ENCODE assay signal across 27 mouse cellular contexts in the genomic region with DNA sequence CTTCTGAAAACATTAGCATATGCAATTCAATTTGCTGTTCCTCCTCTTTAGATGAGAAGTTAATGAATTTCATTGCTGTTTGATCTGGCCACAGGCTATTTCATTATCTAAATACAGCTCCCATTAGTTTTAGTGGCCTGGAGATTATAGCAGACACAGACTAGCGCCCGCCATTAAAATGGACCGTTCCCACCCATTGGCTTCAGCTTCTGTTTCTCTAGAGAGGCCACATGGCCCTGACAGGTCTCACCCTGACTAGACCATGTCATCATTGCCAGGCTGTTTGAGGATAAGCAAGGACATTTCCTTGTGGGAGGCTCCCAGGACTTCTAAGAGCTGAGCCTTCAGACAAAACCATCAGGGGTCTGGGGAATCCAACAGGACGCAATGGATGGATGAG. TPM values are rescaled to one million over a fixed set of nuclear protein-coding genes. Genes with fewer than 3 reads are reported as not detected.
DNase-seq lines count a peak whose midpoint lies in the region; ATAC-seq and TF ChIP-seq lines count a peak whose summit lies in the region.
"Had no signal": no experiment of that assay in that cellular context is flagged by ENCODE, and none has a peak within 500 bp of the region (broad histone marks: within the 10 kb centered on the region; RNA-seq: fewer than 3 reads in every experiment).

No protein-coding gene starts in this region.

- ATAC-seq in midbrain, embryonic 13.5 days = no peak
- ATAC-seq in midbrain, embryonic 11.5 days (ENCODE audit: low FRiP score) = no peak
- no peak for ATAC-seq in midbrain, postnatal 0 days (ENCODE audit: low FRiP score)
- no peak for ATAC-seq in forebrain, embryonic 14.5 days
- ATAC-seq: intestine, postnatal 0 days; Patski had no signal

- H3K27me3 ChIP-seq in midbrain, embryonic 13.5 days = 0 out of 2 replicates have a peak, but pooled peaks cover 2% of the 10 kb centered on the region
- no peaks in the 10 kb centered on the region; the same call in none of the 2 replicates for H3K27me3 ChIP-seq in midbrain, embryonic 11.5 days (ENCODE audit: control insufficient read depth, insufficient read depth, low read length)
- H3K27me3 ChIP-seq in midbrain, postnatal 0 days (ENCODE audit: insufficient read depth, low read length) = no peaks in the 10 kb centered on the region
- H3K27me3 ChIP-seq in forebrain, embryonic 14.5 days (replicated peaks; ENCODE audit: control insufficient read depth, insufficient read depth, low read length) = no peaks in the 10 kb centered on the region
- H3K27me3 ChIP-seq: embryonic facial prominence, embryonic 15.5 days; limb, embryonic 15.5 days; neural tube, embryonic 12.5 days; Patski; stomach, embryonic 15.5 days had no signal

- peaks cover 13% of the 10 kb centered on the region; the same call in 1 of the 2 replicates for H3K4me1 ChIP-seq in midbrain, embryonic 13.5 days (replicated peaks)
- no peaks in the 10 kb centered on the region for H3K4me1 ChIP-seq in midbrain, embryonic 11.5 days (ENCODE audit: control insufficient read depth, insufficient read depth, low read length)
- no peaks in the 10 kb centered on the region for H3K4me1 ChIP-seq in midbrain, postnatal 0 days (ENCODE audit: insufficient read depth, low read length)
- H3K4me1 ChIP-seq in forebrain, embryonic 14.5 days (ENCODE audit: control insufficient read depth, insufficient read depth, low read length) = 0 out of 2 replicates have a peak, but pooled peaks cover 3% of the 10 kb centered on the region
- H3K4me1 ChIP-seq: liver, embryonic 13.5 days had no signal

- no peak overlapping the region for H3K4me2 ChIP-seq in midbrain, embryonic 13.5 days (replicated peaks)
- no peak overlapping the region for H3K4me2 ChIP-seq in midbrain, embryonic 11.5 days
- H3K4me2 ChIP-seq in midbrain, postnatal 0 days (ENCODE audit: low read depth, low read length, poor library complexity, severe bottlenecking) = no peak overlapping the region
- H3K4me2 ChIP-seq in forebrain, embryonic 14.5 days (ENCODE audit: low read length) = no peak overlapping the region
- H3K4me2 ChIP-seq: embryonic facial prominence, embryonic 15.5 days; forebrain, embryonic 12.5 days; limb, embryonic 15.5 days; liver, embryonic 13.5 days; neural tube, embryonic 12.5 days; stomach, embryonic 15.5 days had no signal

- TF ChIP-seq CTCF in brain, embryonic 14.5 days (IDR thresholded peaks at IDR 0.05; ENCODE audit: borderline replicate concordance, extremely low read depth, insufficient read depth, insufficient read length) = no peak
- no peak for TF ChIP-seq CTCF in midbrain, postnatal 0 days (IDR thresholded peaks at IDR 0.05)

- TF ChIP-seq POLR2A in brain, embryonic 14.5 days (IDR thresholded peaks at IDR 0.05; ENCODE audit: borderline replicate concordance, extremely low read depth, insufficient read depth, insufficient read length, poor library complexity, severe bottlenecking) = no peak

- H3K36me3 ChIP-seq in midbrain, embryonic 13.5 days = no peaks in the 10 kb centered on the region
- no peaks in the 10 kb centered on the region for H3K36me3 ChIP-seq in midbrain, embryonic 11.5 days (ENCODE audit: control insufficient read depth, insufficient read depth, low read length)
- H3K36me3 ChIP-seq in midbrain, postnatal 0 days (ENCODE audit: insufficient read depth, low read length) = no peaks in the 10 kb centered on the region
- H3K36me3 ChIP-seq in forebrain, embryonic 14.5 days (ENCODE audit: control insufficient read depth, insufficient read depth, low read length) = no peaks in the 10 kb centered on the region
- H3K36me3 ChIP-seq: embryonic facial prominence, embryonic 15.5 days; forebrain, embryonic 12.5 days; G1E; limb, embryonic 10.5 days; limb, embryonic 15.5 days; liver, embryonic 13.5 days; neural tube, embryonic 12.5 days; stomach, embryonic 15.5 days had no signal

- H3K9me3 ChIP-seq in midbrain, embryonic 13.5 days = no peaks in the 10 kb centered on the region
- H3K9me3 ChIP-seq in midbrain, embryonic 11.5 days (ENCODE audit: control insufficient read depth, low read length) = no peaks in the 10 kb centered on the region
- H3K9me3 ChIP-seq in midbrain, postnatal 0 days (ENCODE audit: low read length) = no peaks in the 10 kb centered on the region
- no peaks in the 10 kb centered on the region for H3K9me3 ChIP-seq in forebrain, embryonic 14.5 days (replicated peaks; ENCODE audit: control insufficient read depth, low read length)
- H3K9me3 ChIP-seq: embryonic facial prominence, embryonic 15.5 days; forebrain, embryonic 12.5 days; limb, embryonic 10.5 days; limb, embryonic 15.5 days; liver, embryonic 13.5 days; neural tube, embryonic 12.5 days; stomach, embryonic 15.5 days had no signal

- no peak overlapping the region for H3K4me3 ChIP-seq in midbrain, embryonic 13.5 days (replicated peaks)
- H3K4me3 ChIP-seq in midbrain, embryonic 11.5 days (ENCODE audit: low read depth, low read length) = no peak overlapping the region
- H3K4me3 ChIP-seq in midbrain, postnatal 0 days (ENCODE audit: low read depth, low read length) = no peak overlapping the region
- H3K4me3 ChIP-seq in forebrain, embryonic 14.5 days (ENCODE audit: low read depth, low read length) = no peak overlapping the region
- H3K4me3 ChIP-seq: embryonic facial prominence, embryonic 15.5 days; forebrain, embryonic 12.5 days; limb, embryonic 10.5 days; limb, embryonic 15.5 days; liver, embryonic 13.5 days; neural tube, embryonic 12.5 days; stomach, embryonic 15.5 days had no signal

- H3K9ac ChIP-seq in midbrain, embryonic 13.5 days (replicated peaks) = no peak overlapping the region
- no peak overlapping the region for H3K9ac ChIP-seq in midbrain, embryonic 11.5 days (ENCODE audit: low read length)
- H3K9ac ChIP-seq in midbrain, postnatal 0 days (replicated peaks; ENCODE audit: low read length, poor library complexity, severe bottlenecking) = no peak overlapping the region
- H3K9ac ChIP-seq in forebrain, embryonic 14.5 days (ENCODE audit: low read length) = no peak overlapping the region
- H3K9ac ChIP-seq: embryonic facial prominence, embryonic 15.5 days; forebrain, embryonic 12.5 days; limb, embryonic 15.5 days; liver, embryonic 13.5 days; neural tube, embryonic 12.5 days; stomach, embryonic 15.5 days had no signal

- peak overlapping the region; percentile 15; the same call in 1 of the 2 replicates for H3K27ac ChIP-seq in midbrain, embryonic 13.5 days
- H3K27ac ChIP-seq in midbrain, embryonic 11.5 days (ENCODE audit: low read depth, low read length) = no peak overlapping the region
- H3K27ac ChIP-seq in midbrain, postnatal 0 days (ENCODE audit: low read depth, low read length) = no peak overlapping the region
- no peak overlapping the region for H3K27ac ChIP-seq in forebrain, embryonic 14.5 days (ENCODE audit: low read depth, low read length)
- H3K27ac ChIP-seq: embryonic facial prominence, embryonic 15.5 days; forebrain, embryonic 12.5 days; limb, embryonic 10.5 days; limb, embryonic 15.5 days; liver, embryonic 13.5 days; neural tube, embryonic 12.5 days; stomach, embryonic 15.5 days had no signal

- 66% methylated on average over 4 of the region's 4 CpGs for WGBS in midbrain, embryonic 13.5 days
- 89% methylated on average over 4 of the region's 4 CpGs for WGBS in midbrain, embryonic 11.5 days
- 52% methylated on average over 4 of the region's 4 CpGs for WGBS in midbrain, postnatal 0 days
- WGBS in forebrain, embryonic 14.5 days = 81% methylated on average over 4 of the region's 4 CpGs

- DNase-seq in adrenal gland, adult 2 months = peak; percentile 27
- DNase-seq in adrenal gland, postnatal 4 days (ENCODE audit: low spot score in 2 of 2) = no peak
- DNase-seq in midbrain, embryonic 11.5 days (ENCODE audit: low spot score, missing footprints) = no peak
- peak; percentile 26 for DNase-seq in brain, embryonic 14.5 days (ENCODE audit: low read depth)
- DNase-seq in midbrain, postnatal 0 days (ENCODE audit: low spot score) = peak; percentile 9
- no peak for DNase-seq in forebrain, embryonic 14.5 days (ENCODE audit: low spot score)
- no peak for DNase-seq in spleen, adult 18-20 months
- DNase-seq: cerebellum, adult 2 months; cerebellum, postnatal 14 days; gastrocnemius, postnatal 10 days; heart, postnatal 14 days; kidney, adult 9 months; kidney, postnatal 10 days; liver, embryonic 13.5 days; lung, adult 18-20 months; retina, postnatal 1 day; right cerebral cortex, postnatal 14 days had no signal

RNA-seq across cellular contexts. Expression of a gene that starts 31.7 kb away (rescaled TPM):
- total RNA-seq in adrenal gland, adult 2 months (2021) = 10 to 100 TPM; 31.7 to 43.0 TPM
- polyA plus RNA-seq in adrenal gland, adult 2 months (2012; rRNA removed) = 12.3 and 13.6 TPM in 2 replicates
- total RNA-seq in adrenal gland, postnatal 4 days (2021) = 10 to 100 TPM; 43.6 to 50.6 TPM
- 9.3 and 11.6 TPM in 2 replicates for polyA plus RNA-seq in midbrain, embryonic 13.5 days (2015; fragmentation: Nextera tagmentation; extraction: Ambion mirVana)
- 7.7 and 8.3 TPM in 2 replicates for polyA plus RNA-seq in midbrain, embryonic 11.5 days (2014; fragmentation: Nextera tagmentation; extraction: Ambion mirVana)
- 20.9 and 30.1 TPM in 2 replicates for polyA plus RNA-seq in brain, embryonic 14.5 days (2012; rRNA removed)
- 24.9 and 28.2 TPM in 2 replicates for total RNA-seq in midbrain, postnatal 0 days (2014; rRNA removed)
- 7.0 and 7.1 TPM in 2 replicates for polyA plus RNA-seq in midbrain, postnatal 0 days (2015; fragmentation: Nextera tagmentation; extraction: Ambion mirVana)
- polyA plus RNA-seq in forebrain, embryonic 14.5 days (2014; fragmentation: Nextera tagmentation; extraction: Ambion mirVana) = 7.1 and 7.2 TPM in 2 replicates
- polyA plus RNA-seq: G1E had no signal

Comparison
In these comparisons a context has a peak if more than half of its experiments do, and no peak if none do; other contexts are left out.
1. DNase-seq: peak in adrenal gland, adult 2 months (single experiment), brain, embryonic 14.5 days (single experiment) and midbrain, postnatal 0 days (single experiment); none in adrenal gland, postnatal 4 days (0 of 2), midbrain, embryonic 11.5 days (single experiment), forebrain, embryonic 14.5 days (single experiment) and spleen, adult 18-20 months (0 of 2).